Mouse (Mus musculus) hindbrain, embryonic 11.5 days (tissue): ENCODE data around the gene Fgr. TPM values are rescaled to one million over a fixed set of nuclear protein-coding genes. Genes with fewer than 3 reads are reported as not detected.
A peak's percentile ranks its signal among the peaks of the same experiment; 100 is the strongest.

ENCODE experiments used
- ATAC-seq: fragments of 200-750 bp; cut with Nextera tagmentation; 2 replicates; pipeline ENCODE4 v1.8.0; 2017; ENCODE audit warnings: mild to moderate bottlenecking, moderate TSS enrichment, moderate library complexity; ENCODE audit not compliant: low FRiP score
- DNase-seq: peaks from one replicate; pipeline ENCODE4 v3.0.0-alpha.2; 2015; ENCODE audit warnings: low spot score
- H3K27ac ChIP-seq: fragments of 300-500 bp; sonication (generic); 2 replicates; pipeline ENCODE4 v1.5.1; 2014; ENCODE audit warnings: mild to moderate bottlenecking, low read depth, low read length
- H3K27me3 ChIP-seq: fragments of 300-500 bp; sonication (generic); 2 replicates; pipeline ENCODE4 v1.6.1; 2014; ENCODE audit warnings: mild to moderate bottlenecking, low read length, moderate library complexity, mixed read lengths; ENCODE audit not compliant: control insufficient read depth, insufficient read depth
- H3K36me3 ChIP-seq: fragments of 300-500 bp; sonication (generic); 2 replicates; pipeline ENCODE4 v1.6.1; 2014; ENCODE audit warnings: mild to moderate bottlenecking, low read length, moderate library complexity, mixed read lengths; ENCODE audit not compliant: control insufficient read depth, insufficient read depth
- H3K4me1 ChIP-seq: fragments of 300-500 bp; sonication (generic); replicated peaks from 2 replicates; pipeline ENCODE4 v1.6.1; 2014; ENCODE audit warnings: low read length, mixed read lengths; ENCODE audit not compliant: control insufficient read depth, insufficient read depth
- H3K4me2 ChIP-seq: fragments of 300-500 bp; sonication (generic); replicated peaks from 2 replicates; pipeline ENCODE4 v1.6.1; 2014; ENCODE audit warnings: mild to moderate bottlenecking, low read depth, low read length
- H3K4me3 ChIP-seq: fragments of 300-500 bp; sonication (generic); 2 replicates; pipeline ENCODE4 v1.5.1; 2014; ENCODE audit warnings: low read depth, low read length
- H3K9ac ChIP-seq: fragments of 300-500 bp; sonication (generic); 2 replicates; pipeline ENCODE4 v1.6.1; 2014; ENCODE audit warnings: low read depth, low read length
- H3K9me3 ChIP-seq: fragments of 300-500 bp; sonication (generic); 2 replicates; pipeline ENCODE4 v1.6.1; 2016; ENCODE audit warnings: low read length; ENCODE audit not compliant: control insufficient read depth
- WGBS: fragments of 180-500 bp; shearing (Covaris S2); extraction: QIAGEN DNeasy Blood & Tissue Kit; methylation state at CpG from one replicate; pipeline ENCODE4 v1.1.7; 2014; 5-methylcytosine and 5-hydroxymethylcytosine counted together
- polyA plus RNA-seq: library from polyadenylated mRNA; unstranded; fragments of >200 nt; fragmentation: Nextera tagmentation; extraction: Ambion mirVana; gene quantifications from 2 replicates; pipeline ENCODE4 v1.2.1, GENCODE M21; 2014

Fgr gene
- polyA plus RNA-seq, 1 experiment from 2014 or later, result 0.34 TPM

GRCm38 (mm10) chr4:133039116-133039819, 65.4 kb downstream of the Fgr start:
- peaks cover 44% of the 10 kb centered on the region for H3K4me1 ChIP-seq
- peak overlapping the region; percentile 78 for H3K27ac ChIP-seq
- H3K4me2 ChIP-seq, result peak overlapping the region; percentile 100
- under 1% methylated on average over 44 of the region's 77 CpGs for WGBS
- ATAC-seq, result no peak
- peak; percentile 71 for DNase-seq
- H3K4me3 ChIP-seq, result peak overlapping the region; percentile 52
- H3K9me3 ChIP-seq, result no peaks in the 10 kb centered on the region
- H3K9ac ChIP-seq, result peak overlapping the region; percentile 76
- H3K36me3 ChIP-seq, result no peaks in the 10 kb centered on the region
- H3K27me3 ChIP-seq, result peaks cover 25% of the 10 kb centered on the region

GRCm38 (mm10) chr4:133039832-133040231, 65.9 kb downstream of the Fgr start:
- H3K27ac ChIP-seq, result 0 out of 2 replicates have a peak overlapping the region, but pooled peaks have one; percentile 39
- H3K9me3 ChIP-seq, result no peaks in the 10 kb centered on the region
- peak overlapping the region; percentile 52 for H3K4me3 ChIP-seq
- ATAC-seq (no peak), DNase-seq (no peak)
- peaks cover 50% of the 10 kb centered on the region for H3K4me1 ChIP-seq
- H3K9ac ChIP-seq, result no peak overlapping the region
- H3K4me2 ChIP-seq, result peak overlapping the region; percentile 100
- no peaks in the 10 kb centered on the region for H3K36me3 ChIP-seq
- peaks cover 25% of the 10 kb centered on the region for H3K27me3 ChIP-seq
- 2% methylated on average over 18 of the region's 18 CpGs for WGBS

DNA sequence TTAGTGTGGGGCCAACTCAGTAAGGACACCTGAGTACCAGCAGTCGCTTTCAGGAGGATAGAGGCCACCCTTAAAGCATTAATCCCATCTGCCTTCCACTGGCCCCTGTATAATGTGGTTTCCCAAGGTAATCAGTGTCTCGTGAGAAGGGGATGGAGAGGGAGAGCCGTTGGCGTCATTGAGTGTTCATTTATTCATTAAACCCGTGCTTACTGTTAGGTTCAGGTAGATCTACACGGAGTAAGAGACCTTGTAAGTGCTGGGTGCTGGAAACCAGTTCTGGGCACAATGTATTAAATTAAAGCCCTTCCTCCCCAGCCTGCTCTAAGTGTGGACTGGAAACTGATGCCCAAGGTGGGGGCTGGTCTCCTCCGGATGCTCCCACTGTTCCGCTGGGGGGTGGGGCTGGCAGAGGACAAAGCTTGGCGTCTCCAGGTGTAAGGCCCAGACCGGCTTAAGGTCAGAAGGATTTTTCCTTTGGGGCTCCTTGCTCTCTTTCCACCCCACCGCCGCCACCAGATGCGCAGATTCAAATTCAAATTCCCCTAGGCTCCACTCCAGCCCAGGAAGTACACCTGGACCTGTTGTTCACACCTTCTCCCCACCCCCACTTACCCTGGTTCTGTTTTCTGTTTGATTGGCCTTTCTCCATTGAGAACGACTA, 66.5 kb downstream of the Fgr start:
- DNase-seq (no peak), ATAC-seq (no peak)
- peak overlapping the region; percentile 18; the same call in 1 of the 2 replicates for H3K4me3 ChIP-seq
- peaks cover 25% of the 10 kb centered on the region for H3K27me3 ChIP-seq
- H3K36me3 ChIP-seq, result no peaks in the 10 kb centered on the region
- WGBS, result 25% methylated on average over 14 of the region's 14 CpGs
- peak overlapping the region; percentile 20 for H3K4me2 ChIP-seq
- peaks cover 54% of the 10 kb centered on the region for H3K4me1 ChIP-seq
- no peaks in the 10 kb centered on the region for H3K9me3 ChIP-seq
- 0 out of 2 replicates have a peak overlapping the region, but pooled peaks have one; percentile 39 for H3K27ac ChIP-seq
- H3K9ac ChIP-seq, result no peak overlapping the region

DNA sequence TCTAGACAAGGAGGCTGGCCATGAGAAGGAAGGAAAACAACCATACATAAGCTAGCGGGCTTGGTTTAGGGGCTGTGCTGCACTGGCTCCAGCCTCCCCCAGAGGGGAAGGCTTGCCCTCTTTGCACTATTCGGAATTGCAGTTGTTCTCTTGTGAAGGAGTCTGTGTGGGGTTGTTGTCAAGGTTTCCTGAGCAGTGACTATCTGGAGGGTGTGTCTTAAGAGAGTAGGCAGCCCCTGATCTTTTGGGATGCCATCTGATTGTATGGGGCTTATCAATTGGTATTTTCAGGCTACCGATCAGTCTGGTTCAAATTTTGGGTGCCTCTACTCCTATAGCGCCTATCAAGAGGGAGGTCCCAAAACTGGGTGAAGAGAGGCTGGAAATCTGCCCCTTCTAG, 68.3 kb downstream of the Fgr start:
- Histone ChIP-seq H3K27ac (peak overlapping the region; percentile 86), H3K9ac (peak overlapping the region; percentile 19; the same call in 1 of the 2 replicates), H3K4me1 (peaks cover 71% of the 10 kb centered on the region), H3K27me3 (peaks cover 19% of the 10 kb centered on the region), H3K4me2 (peak overlapping the region; percentile 42), H3K9me3 (no peaks in the 10 kb centered on the region), H3K36me3 (no peaks in the 10 kb centered on the region), H3K4me3 (no peak overlapping the region)
- DNase-seq, result no peak
- ATAC-seq, result no peak
- 11% methylated on average over 4 of the region's 4 CpGs for WGBS

- Histone ChIP-seq H3K27ac (peak overlapping the region; percentile 86), H3K9ac (peak overlapping the region; percentile 50), H3K4me3 (peak overlapping the region; percentile 4; the same call in 1 of the 2 replicates), H3K27me3 (peaks cover 12% of the 10 kb centered on the region), H3K4me2 (peak overlapping the region; percentile 42), H3K36me3 (no peaks in the 10 kb centered on the region), H3K4me1 (peaks cover 76% of the 10 kb centered on the region), H3K9me3 (no peaks in the 10 kb centered on the region)
- 2% methylated on average over 28 of the region's 28 CpGs for WGBS
- DNase-seq (peak; percentile 75), ATAC-seq (peak; percentile 47)
These were observed 69.0 kb downstream of the Fgr start for GRCm38 (mm10) chr4:133042651-133043635.

DNA sequence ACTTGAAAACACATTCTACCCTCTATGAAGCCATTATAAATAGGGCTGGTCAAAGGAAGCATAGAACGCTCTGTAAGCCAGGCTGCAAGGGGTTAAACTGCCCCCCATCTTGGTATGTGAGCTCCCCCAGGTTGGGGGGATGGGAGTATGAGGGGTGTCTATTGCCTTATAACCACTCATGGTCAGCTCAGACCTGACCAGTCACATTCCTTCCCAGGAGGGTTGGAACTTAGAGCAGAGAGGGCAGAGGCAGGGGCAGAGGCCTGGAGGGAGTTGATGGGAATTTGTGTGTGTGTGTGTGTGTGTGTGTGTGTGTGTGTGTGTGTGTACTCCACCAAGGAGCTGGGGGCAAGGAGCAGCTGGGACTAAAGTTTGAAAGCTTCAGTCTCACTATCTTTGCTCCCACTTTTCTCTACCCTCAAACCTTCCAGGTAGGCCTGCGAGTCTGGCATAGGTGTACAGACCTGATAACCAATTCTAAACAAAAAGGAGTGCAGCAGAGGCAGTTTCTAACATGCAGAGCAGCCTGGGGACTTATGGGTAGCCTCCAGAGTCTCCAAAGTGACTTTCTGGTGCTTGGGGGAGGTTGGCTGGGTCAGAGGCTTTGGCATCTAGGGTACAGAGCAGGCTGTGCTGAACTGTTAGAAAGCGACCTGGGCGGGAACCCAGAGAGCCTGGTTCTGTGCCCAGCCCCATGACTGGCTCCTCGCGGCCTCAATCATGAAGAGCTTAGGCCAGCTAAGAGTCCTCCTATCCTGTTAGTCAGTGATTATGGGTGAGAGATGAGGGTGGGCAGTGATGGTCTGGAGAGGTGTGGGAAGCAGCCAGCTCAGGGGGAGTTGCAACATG, 70.1 kb downstream of the Fgr start:
- peaks cover 77% of the 10 kb centered on the region for H3K4me1 ChIP-seq
- H3K9me3 ChIP-seq, result no peaks in the 10 kb centered on the region
- ATAC-seq (no peak), DNase-seq (no peak)
- peaks cover 12% of the 10 kb centered on the region for H3K27me3 ChIP-seq
- H3K9ac ChIP-seq, result no peak overlapping the region; the same call in 1 of the 2 replicates
- H3K4me2 ChIP-seq, result no peak overlapping the region; the same call in 1 of the 2 replicates
- WGBS, result 31% methylated on average over 6 of the region's 6 CpGs
- peak overlapping the region; percentile 86 for H3K27ac ChIP-seq
- H3K36me3 ChIP-seq, result no peaks in the 10 kb centered on the region
- no peak overlapping the region for H3K4me3 ChIP-seq

- ATAC-seq, result no peak
- H3K4me3 ChIP-seq, result no peak overlapping the region
- 11% methylated on average over 6 of the region's 6 CpGs for WGBS
- no peaks in the 10 kb centered on the region for H3K36me3 ChIP-seq
- no peaks in the 10 kb centered on the region for H3K9me3 ChIP-seq
- H3K9ac ChIP-seq, result no peak overlapping the region
- peaks cover 77% of the 10 kb centered on the region for H3K4me1 ChIP-seq
- peak overlapping the region; percentile 36; the same call in 1 of the 2 replicates for H3K27ac ChIP-seq
- peaks cover 8% of the 10 kb centered on the region for H3K27me3 ChIP-seq
- no peak for DNase-seq
- H3K4me2 ChIP-seq, result no peak overlapping the region
These were observed 70.8 kb downstream of the Fgr start for GRCm38 (mm10) chr4:133044647-133045094.
